Mouse (Mus musculus) kidney, adult 18-20 months (tissue): ENCODE data around the gene Armc5.
A peak's percentile ranks its signal among the peaks of the same experiment; 100 is the strongest.

Source experiments
- DNase-seq: peaks from one replicate; pipeline ENCODE4 v3.0.0; 2021

The Armc5 gene

DNA sequence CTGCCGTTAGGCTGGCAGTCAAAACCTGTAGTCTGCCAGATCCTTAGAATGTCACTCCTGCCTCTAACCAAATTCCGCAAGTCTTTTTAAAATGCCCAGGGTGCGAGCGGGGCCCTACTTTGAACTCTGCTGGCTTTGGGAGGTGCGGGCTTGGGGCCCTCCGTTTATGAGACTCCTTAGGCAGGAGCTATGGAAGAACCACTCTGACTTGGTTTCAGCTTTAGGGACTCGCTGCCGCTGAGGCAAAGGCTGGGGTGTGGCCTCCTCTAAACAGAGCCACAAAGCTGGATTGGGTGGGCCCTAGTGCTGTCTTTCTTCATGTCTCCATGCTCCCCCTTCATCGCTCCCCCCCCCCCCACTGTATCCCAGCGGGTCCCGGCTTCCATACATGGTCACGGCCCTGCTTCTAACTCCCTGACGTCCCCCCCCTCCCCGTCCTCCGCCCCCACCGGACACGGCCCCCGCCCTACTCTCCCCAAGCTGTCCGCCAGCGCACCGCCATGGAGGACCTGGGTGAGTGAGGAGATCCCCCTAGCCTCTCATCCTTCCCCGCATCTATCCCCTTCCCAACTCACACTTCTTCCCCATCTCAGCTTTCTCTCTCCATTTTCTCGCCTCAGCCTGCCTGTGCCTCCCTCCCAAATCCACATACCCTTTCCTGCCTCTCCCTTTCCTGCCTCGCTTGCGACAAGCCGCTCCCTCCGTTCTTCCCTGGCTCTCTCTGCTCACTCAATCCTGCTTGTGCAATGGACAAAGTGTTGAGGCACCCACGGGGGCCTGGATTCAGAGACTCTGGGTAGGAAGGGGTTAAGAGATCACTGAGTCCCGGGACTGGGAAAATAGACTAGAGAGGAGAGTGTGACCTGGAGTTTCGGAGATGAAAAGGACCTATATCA, 9.6 kb downstream of the Armc5 start, which contains the start of gene Tgfb1i1:
Tgfb1i1 (plus strand) TSS at position 317 of the 896 bp plus-strand sequence.
- DNase-seq: peak; percentile 47

GRCm38 (mm10) chr7:128247443-128247842, 10.3 kb downstream of the Armc5 start:
- DNase-seq: peak; percentile 84

DNA sequence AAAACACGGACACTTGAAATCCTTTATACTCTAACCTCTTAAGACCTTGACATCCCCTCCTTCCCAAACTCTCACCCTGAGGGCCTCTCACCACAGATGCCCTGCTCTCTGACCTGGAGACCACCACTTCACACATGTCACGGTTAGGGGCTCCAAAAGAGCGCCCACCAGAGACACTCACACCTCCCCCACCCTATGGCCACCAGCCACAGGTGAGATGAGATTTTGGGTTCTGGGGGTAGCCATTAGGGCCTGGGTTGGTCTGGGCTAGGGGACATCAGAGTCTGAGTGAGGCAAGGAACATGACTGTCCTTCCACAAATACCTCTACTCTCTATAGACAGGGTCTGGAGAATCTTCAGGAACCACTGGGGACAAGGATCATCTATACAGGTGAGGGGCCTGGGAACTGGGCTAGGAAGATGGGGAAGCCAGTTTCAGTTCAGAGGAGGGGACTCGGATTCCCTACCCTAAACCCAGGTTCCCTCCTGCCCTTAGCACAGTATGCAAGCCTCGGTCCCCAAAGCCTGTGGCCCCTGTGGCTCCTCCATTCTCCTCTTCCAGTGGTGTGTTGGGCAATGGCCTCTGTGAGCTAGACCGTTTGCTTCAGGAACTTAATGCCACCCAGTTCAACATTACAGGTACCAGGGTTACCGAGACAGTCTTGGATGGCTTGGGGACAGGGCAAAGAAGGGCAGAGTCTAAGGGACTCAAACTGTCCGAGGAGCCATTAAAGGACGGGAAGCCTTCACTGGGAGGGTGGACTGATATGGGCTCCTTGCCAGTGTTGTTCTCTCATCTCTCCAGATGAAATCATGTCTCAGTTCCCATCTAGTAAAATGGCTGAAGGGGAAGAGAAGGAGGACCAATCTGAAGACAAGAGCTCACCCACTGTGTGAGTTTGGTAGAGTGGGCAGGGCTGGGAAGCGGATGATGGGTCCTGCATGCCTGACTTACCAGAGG, 11.2 kb downstream of the Armc5 start:
- no peak for DNase-seq

- DNase-seq: no peak
Measured at GRCm38 (mm10) chr7:128249998-128250397, 12.9 kb downstream of the Armc5 start.

- DNase-seq: no peak
Measured at GRCm38 (mm10) chr7:128251946-128252345, 14.8 kb downstream of the Armc5 start.

DNA sequence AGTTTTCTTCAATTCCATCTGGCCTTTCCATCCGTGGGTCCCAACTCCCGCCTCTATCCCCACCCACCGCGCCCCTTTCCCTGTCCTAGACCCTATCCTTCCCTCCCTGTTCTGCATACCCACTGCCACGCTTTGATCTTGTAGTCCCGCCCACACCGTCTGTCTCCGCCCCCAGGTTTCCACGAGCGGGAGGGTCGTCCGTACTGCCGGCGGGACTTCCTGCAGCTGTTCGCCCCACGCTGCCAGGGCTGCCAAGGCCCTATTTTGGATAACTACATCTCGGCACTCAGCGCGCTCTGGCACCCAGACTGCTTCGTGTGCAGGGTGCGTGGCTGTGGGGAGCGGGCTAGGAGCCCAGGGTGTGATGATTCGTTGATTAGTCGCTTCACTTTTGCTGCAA, 15.5 kb downstream of the Armc5 start:
- DNase-seq: no peak

DNA sequence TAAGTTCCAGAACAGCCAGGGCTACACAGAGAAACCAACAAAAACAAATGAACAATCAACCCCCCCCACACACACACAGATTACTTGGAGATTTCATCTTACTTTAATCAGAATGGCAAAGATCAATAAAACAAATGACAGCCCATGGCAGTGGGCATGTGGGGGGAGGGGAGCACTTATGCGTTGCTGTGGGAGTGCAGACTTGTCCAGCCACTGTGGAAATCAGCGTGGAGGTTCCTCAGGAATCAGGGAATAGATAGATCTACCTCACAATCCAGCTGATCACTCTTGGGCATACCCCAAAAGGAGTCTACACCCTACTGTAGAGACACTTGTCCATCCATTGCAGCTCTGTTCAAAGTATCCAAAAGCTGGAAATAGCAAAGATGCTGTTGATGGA, 17.8 kb downstream of the Armc5 start:
- no peak for DNase-seq

DNA sequence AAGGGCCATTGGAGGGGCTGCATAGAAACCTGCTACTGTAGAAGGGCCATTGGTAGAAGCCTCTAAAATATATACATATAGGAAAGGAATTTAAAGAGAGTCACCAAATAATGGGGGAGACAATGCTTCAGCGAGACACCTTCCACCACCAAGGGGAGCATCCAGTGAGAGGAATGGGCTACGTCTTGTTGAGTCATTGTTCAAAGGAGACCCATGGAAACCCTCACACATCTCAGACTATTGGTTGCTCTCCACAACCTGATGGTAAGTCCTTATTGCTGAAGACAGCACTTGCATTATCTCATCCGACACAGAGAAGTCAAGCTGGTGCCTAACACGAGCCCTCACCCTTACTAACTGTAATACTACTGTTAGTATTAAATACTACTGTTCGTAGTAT, 18.6 kb downstream of the Armc5 start:
- no peak for DNase-seq

DNA sequence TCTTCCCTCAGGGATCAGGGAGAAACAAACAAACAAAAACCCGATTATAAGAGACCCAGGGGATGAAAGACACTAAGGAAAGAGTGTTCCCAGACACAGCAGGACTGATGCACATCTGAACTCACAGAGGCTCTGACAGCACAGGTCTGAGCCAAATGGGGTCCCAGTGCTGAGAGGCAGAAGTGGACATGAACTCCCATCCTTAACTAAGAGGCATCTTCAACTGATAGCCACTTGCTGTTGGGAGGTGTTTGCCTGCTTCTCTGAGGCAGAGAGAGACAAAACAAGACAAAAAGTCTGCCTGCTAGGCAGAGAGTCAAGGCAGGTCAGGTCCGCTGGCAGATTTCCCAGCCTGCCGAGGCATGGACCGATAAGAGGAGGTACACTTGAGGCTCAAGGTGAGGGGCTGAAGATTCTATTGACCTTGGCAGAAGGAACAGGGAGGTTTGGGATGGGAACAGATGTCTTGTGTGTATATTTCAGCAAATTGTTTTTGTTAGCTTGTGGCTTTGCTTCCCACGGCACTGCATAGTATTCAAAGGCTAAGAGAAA, 19.7 kb downstream of the Armc5 start:
- no peak for DNase-seq

DNA sequence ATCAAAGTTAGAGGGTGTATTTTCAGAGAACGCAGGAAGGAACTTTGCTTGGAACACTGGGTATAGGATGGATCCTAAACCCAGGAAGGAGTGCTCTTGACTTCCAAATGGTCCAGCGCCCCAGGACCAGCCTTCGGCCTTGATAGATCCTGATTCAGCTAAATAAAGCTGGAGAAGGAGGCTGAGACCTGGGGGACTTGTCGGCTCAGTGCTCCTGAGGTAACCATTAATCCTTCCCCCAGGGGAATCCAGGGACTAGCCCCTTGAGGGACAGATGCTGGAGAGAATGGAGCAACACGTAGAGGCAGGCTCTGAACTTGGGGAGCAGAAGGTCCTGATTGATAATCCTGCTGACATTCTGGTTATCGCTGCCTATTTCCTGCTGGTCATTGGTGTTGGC, 28.3 kb downstream of the Armc5 start, which contains the start of gene Slc5a2:
Slc5a2 (plus strand) TSS at position 247 of the 400 bp plus-strand sequence.
- DNase-seq: no peak

GRCm38 (mm10) chr7:128266056-128266455, 28.9 kb downstream of the Armc5 start:
- DNase-seq: no peak

DNA sequence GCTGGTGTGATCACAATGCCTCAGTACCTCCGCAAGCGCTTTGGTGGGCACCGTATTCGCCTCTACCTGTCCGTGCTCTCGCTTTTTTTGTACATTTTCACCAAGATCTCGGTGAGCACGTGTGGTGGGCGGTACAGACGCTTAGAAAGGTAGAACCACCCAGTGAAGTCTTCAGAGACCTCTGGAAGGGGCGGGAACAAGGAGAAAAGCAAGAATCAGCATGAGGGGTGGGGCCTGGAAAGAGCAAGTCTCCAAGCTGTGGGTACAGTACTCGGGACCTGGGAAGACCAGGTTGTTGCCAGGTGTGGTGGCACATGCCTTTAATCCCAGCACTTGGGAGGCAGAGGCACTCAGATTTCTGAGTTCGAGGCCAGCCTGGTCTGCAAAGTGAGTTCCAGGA, 30.2 kb downstream of the Armc5 start:
- DNase-seq: peak; percentile 35

DNA sequence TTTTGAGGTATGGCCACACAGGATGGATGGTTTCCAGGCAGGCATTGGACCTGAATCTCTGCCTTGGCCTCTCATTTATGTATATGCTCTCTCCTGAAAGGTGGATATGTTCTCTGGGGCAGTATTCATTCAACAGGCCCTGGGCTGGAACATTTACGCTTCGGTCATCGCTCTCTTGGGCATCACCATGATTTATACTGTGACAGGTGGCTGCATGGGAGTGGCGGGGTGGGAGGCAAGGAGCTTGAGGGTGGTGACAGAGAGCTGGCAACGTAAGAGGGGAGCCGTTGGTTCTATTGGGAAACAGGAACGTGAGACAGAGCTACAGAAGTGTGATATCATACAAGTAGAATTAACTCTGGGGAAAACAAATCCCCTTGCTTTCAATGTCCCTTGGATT, 30.7 kb downstream of the Armc5 start:
- no peak for DNase-seq

DNA sequence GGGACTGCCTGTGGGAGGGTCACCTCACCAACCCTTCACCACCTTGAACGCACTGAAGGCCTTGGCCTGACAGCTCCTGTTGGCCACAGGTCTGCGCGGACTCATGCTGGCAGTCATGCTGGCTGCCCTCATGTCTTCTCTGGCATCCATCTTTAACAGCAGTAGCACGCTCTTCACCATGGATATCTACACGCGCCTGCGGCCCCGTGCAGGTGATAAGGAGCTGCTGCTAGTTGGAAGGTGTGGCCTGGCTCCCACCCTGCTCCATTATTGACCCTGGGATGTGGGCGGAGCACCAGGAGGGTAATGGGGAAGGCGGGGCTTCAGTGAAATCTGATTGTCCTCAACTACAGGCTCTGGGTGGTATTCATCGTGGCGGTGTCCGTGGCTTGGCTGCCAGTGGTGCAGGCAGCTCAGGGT, 33.3 kb downstream of the Armc5 start:
- no peak for DNase-seq

- no peak for DNase-seq
Measured at GRCm38 (mm10) chr7:128271496-128271895, 34.4 kb downstream of the Armc5 start.

DNA sequence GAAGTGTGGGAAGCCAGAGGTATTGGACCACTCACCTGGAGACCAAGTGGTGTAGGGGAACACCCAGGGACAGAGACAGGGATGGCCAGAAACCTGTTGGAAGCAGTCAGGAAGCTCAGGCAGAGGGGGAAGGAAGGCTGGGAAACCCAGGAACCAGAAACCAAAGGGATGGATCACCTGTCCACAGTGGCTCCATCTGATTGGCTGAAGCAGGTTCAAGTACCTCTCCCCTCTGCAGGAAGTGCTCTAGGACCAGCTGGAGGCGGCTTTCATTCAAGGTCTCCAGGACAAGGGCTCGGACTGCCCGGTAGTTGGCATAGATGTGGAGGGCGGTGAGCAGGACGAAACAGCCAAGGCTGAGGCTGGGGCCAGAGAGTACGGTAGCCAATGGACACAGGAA, 38.9 kb downstream of the Armc5 start:
- no peak for DNase-seq

- DNase-seq: no peak
Measured at GRCm38 (mm10) chr7:128279750-128280149, 42.6 kb downstream of the Armc5 start.

GRCm38 (mm10) chr7:128281765-128282164, 44.6 kb downstream of the Armc5 start:
- no peak for DNase-seq

- no peak for DNase-seq
Measured at GRCm38 (mm10) chr7:128282532-128283244, 45.5 kb downstream of the Armc5 start.

- no peak for DNase-seq
Measured at GRCm38 (mm10) chr7:128284047-128284446, 46.9 kb downstream of the Armc5 start.

DNA sequence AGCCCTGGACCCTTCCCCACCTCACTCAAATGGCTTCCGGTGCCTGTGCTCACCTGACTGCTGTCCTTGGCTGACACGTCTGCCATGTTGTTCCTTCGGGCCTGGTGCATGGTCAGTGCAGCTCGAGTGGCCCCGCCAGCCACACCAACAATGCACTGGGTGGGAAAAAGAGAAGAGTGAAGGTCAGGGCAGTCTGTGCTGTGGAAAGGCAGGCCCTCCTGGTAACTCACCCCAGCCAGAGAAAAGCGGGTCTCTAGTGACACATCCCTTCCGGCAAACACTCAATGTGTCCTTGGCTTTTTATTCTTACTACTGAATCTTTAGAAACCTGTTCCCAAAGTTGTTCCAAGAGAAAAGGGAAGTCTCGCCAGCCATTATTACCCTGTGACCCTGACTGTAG, 47.9 kb downstream of the Armc5 start:
- no peak for DNase-seq

GRCm38 (mm10) chr7:128288923-128289544, 51.9 kb downstream of the Armc5 start:
- DNase-seq: no peak
